Mouse (Mus musculus): ENCODE measurements at regions not wholly inside any gene's neighbourhood (a gene's known extent, or its start where the extent isn't known, plus 50 kb on each side); places are given as distances from the start of the nearest gene placed in this dataset.

GRCm38 (mm10) chr13:3708896-3709631 lies 75.2 kb downstream of the Asb13 start:
- DNase-seq (ENCODE audit: low read depth, low spot score): no peak

Data from R1 (cell line).